Mouse (Mus musculus) cerebellum, adult 2 months (tissue): ENCODE measurements around the gene L3mbtl1.

ENCODE experiments used
- CTCF ChIP-seq: fragments of 200-500 bp; IDR thresholded peaks from 2 replicates; pipeline ENCODE4 v1.5.1; 2011; ENCODE audit warnings: low read depth, mild to moderate bottlenecking, control low read depth, low read length, moderate library complexity, borderline replicate concordance; ENCODE audit not compliant: insufficient read depth
- POLR2A ChIP-seq: fragments of 200-500 bp; IDR thresholded peaks from 2 replicates; pipeline ENCODE4 v1.6.1; 2011; ENCODE audit warnings: low read length, control low read depth, borderline replicate concordance; ENCODE audit not compliant: insufficient read depth

- no peak for TF ChIP-seq POLR2A
- TF ChIP-seq CTCF = no peak
These were observed 29.9 kb downstream of the L3mbtl1 start for GRCm38 (mm10) chr2:162973206-162973605.
